Mouse (Mus musculus) kidney, postnatal 0 days (tissue): ENCODE results near the gene Npr1. TPM values are rescaled to one million over a fixed set of nuclear protein-coding genes. Genes with fewer than 3 reads are reported as not detected.
A peak's percentile ranks its signal among the peaks of the same experiment; 100 is the strongest.

Source experiments
- ATAC-seq: fragments of 200-750 bp; cut with Nextera tagmentation; replicated peaks from 2 replicates; pipeline ENCODE4 v1.8.0; 2017; ENCODE audit warnings: low read depth, moderate number of reproducible peaks, moderate TSS enrichment, moderate library complexity; ENCODE audit not compliant: low FRiP score
- DNase-seq: peaks from one replicate; pipeline ENCODE4 v3.0.0-alpha.2; 2016; ENCODE audit warnings: low spot score
- H3K27ac ChIP-seq: fragments of 300-500 bp; sonication (generic); 2 replicates; pipeline ENCODE4 v1.5.1; 2014; ENCODE audit warnings: mild to moderate bottlenecking
- H3K27me3 ChIP-seq: fragments of 300-500 bp; sonication (generic); 2 replicates; pipeline ENCODE4 v1.6.1; 2014; ENCODE audit warnings: low read length, mixed read lengths; ENCODE audit not compliant: insufficient read depth
- H3K36me3 ChIP-seq: fragments of 300-500 bp; sonication (generic); 2 replicates; pipeline ENCODE4 v1.6.1; 2014; ENCODE audit warnings: low read length, mixed read lengths; ENCODE audit not compliant: insufficient read depth
- H3K4me1 ChIP-seq: fragments of 300-500 bp; sonication (generic); replicated peaks from 2 replicates; pipeline ENCODE4 v1.6.1; 2014; ENCODE audit warnings: antibody characterized with exemption, low read length, mixed read lengths; ENCODE audit not compliant: insufficient read depth
- H3K4me2 ChIP-seq: fragments of 300-500 bp; sonication (generic); 2 replicates; pipeline ENCODE4 v1.6.1; 2014; ENCODE audit warnings: mild to moderate bottlenecking, low read length, moderate library complexity, mixed read lengths
- H3K4me3 ChIP-seq: fragments of 300-500 bp; sonication (generic); replicated peaks from 2 replicates; pipeline ENCODE4 v1.5.1; 2014; ENCODE audit warnings: low read depth, low read length
- H3K9ac ChIP-seq: fragments of 300-500 bp; sonication (generic); 2 replicates; pipeline ENCODE4 v1.6.1; 2014; ENCODE audit warnings: low read depth, low read length
- H3K9me3 ChIP-seq: fragments of 300-500 bp; sonication (generic); replicated peaks from 2 replicates; pipeline ENCODE4 v1.6.1; 2016; ENCODE audit warnings: low read length, inconsistent platforms, mixed read lengths
- CTCF ChIP-seq: IDR thresholded peaks from 2 replicates; pipeline ENCODE4 v1.5.1; 2016; ENCODE audit warnings: antibody characterized with exemption, low read depth, mild to moderate bottlenecking, moderate library complexity
- WGBS: fragments of 180-500 bp; shearing (Covaris S2); extraction: QIAGEN DNeasy Blood & Tissue Kit; methylation state at CpG from one replicate; pipeline ENCODE4 v1.1.7; 2014; 5-methylcytosine and 5-hydroxymethylcytosine counted together
- polyA plus RNA-seq: library from polyadenylated mRNA; unstranded; fragments of >200 nt; fragmentation: Nextera tagmentation; extraction: Ambion mirVana; gene quantifications from 2 replicates; pipeline ENCODE4 v1.2.1, GENCODE M21; 2015

Npr1 gene
- polyA plus RNA-seq, 1 experiment from 2014 or later: 16.7 TPM

- TF ChIP-seq CTCF: no peak
- Histone ChIP-seq H3K4me3 (peak overlapping the region; percentile 46), H3K4me2 (peak overlapping the region; percentile 96), H3K27ac (peak overlapping the region; percentile 47), H3K27me3 (no peaks in the 10 kb centered on the region), H3K4me1 (0 out of 2 replicates have a peak, but pooled peaks cover 3% of the 10 kb centered on the region), H3K9ac (peak overlapping the region; percentile 66), H3K9me3 (no peaks in the 10 kb centered on the region), H3K36me3 (no peaks in the 10 kb centered on the region)
- WGBS: 1% methylated on average over 75 of the region's 75 CpGs
- peak; percentile 37 for ATAC-seq
- DNase-seq: peak; percentile 28
Measured at GRCm38 (mm10) chr3:90465081-90465685, 483 bp downstream of the Npr1 start.

- H3K36me3 ChIP-seq: no peaks in the 10 kb centered on the region
- DNase-seq (peak; percentile 62), ATAC-seq (no peak; the same call in 1 of the 2 replicates)
- WGBS: 13% methylated on average over 37 of the region's 37 CpGs
- H3K4me3 ChIP-seq: peak overlapping the region; percentile 46
- 0 out of 2 replicates have a peak, but pooled peaks cover 5% of the 10 kb centered on the region for H3K4me1 ChIP-seq
- H3K4me2 ChIP-seq: peak overlapping the region; percentile 96
- peak overlapping the region; percentile 47 for H3K27ac ChIP-seq
- no peaks in the 10 kb centered on the region for H3K9me3 ChIP-seq
- no peaks in the 10 kb centered on the region for H3K27me3 ChIP-seq
- TF ChIP-seq CTCF: peak; percentile 4; the same call in 1 of the 2 replicates
- peak overlapping the region; percentile 66 for H3K9ac ChIP-seq
Measured at GRCm38 (mm10) chr3:90464552-90465080, 1.1 kb downstream of the Npr1 start.

- Histone ChIP-seq H3K9ac (no peak overlapping the region), H3K36me3 (no peaks in the 10 kb centered on the region), H3K9me3 (no peaks in the 10 kb centered on the region), H3K27ac (no peak overlapping the region), H3K27me3 (no peaks in the 10 kb centered on the region), H3K4me3 (0 out of 2 replicates have a peak overlapping the region, but pooled peaks have one; percentile 0), H3K4me2 (peak overlapping the region; percentile 96), H3K4me1 (0 out of 2 replicates have a peak, but pooled peaks cover 5% of the 10 kb centered on the region)
- 37% methylated on average over 7 of the region's 7 CpGs for WGBS
- TF ChIP-seq CTCF: peak; percentile 12; the same call in 1 of the 2 replicates
- DNase-seq: no peak
- no peak for ATAC-seq
Measured at GRCm38 (mm10) chr3:90462579-90462978, 3.1 kb downstream of the Npr1 start.

GRCm38 (mm10) chr3:90461935-90462334 lies 3.7 kb downstream of the Npr1 start:
- H3K4me2 ChIP-seq: no peak overlapping the region
- no peak overlapping the region for H3K9ac ChIP-seq
- no peak overlapping the region for H3K4me3 ChIP-seq
- no peak for TF ChIP-seq CTCF
- WGBS: 90% methylated on average over 3 of the region's 3 CpGs
- DNase-seq (no peak), ATAC-seq (no peak)
- no peaks in the 10 kb centered on the region for H3K27me3 ChIP-seq
- H3K4me1 ChIP-seq: 0 out of 2 replicates have a peak, but pooled peaks cover 5% of the 10 kb centered on the region
- no peak overlapping the region for H3K27ac ChIP-seq
- no peaks in the 10 kb centered on the region for H3K9me3 ChIP-seq
- no peaks in the 10 kb centered on the region for H3K36me3 ChIP-seq

GRCm38 (mm10) chr3:90460315-90460714 lies 5.4 kb downstream of the Npr1 start:
- ATAC-seq (no peak), DNase-seq (no peak)
- no peak overlapping the region for H3K4me3 ChIP-seq
- H3K4me2 ChIP-seq: no peak overlapping the region
- H3K9me3 ChIP-seq: no peaks in the 10 kb centered on the region
- 0 out of 2 replicates have a peak, but pooled peaks cover 2% of the 10 kb centered on the region for H3K4me1 ChIP-seq
- no peak overlapping the region for H3K27ac ChIP-seq
- TF ChIP-seq CTCF: no peak
- WGBS: 62% methylated on average over 5 of the region's 5 CpGs
- H3K27me3 ChIP-seq: no peaks in the 10 kb centered on the region
- H3K36me3 ChIP-seq: no peaks in the 10 kb centered on the region
- H3K9ac ChIP-seq: no peak overlapping the region

- no peak overlapping the region for H3K9ac ChIP-seq
- H3K4me1 ChIP-seq: 0 out of 2 replicates have a peak, but pooled peaks cover 2% of the 10 kb centered on the region
- TF ChIP-seq CTCF: no peak
- WGBS: 83% methylated on average over 9 of the region's 9 CpGs
- no peak overlapping the region for H3K27ac ChIP-seq
- H3K4me3 ChIP-seq: no peak overlapping the region
- DNase-seq: no peak
- ATAC-seq: no peak
- H3K4me2 ChIP-seq: no peak overlapping the region
- H3K36me3 ChIP-seq: no peaks in the 10 kb centered on the region
- H3K27me3 ChIP-seq: no peaks in the 10 kb centered on the region
- H3K9me3 ChIP-seq: no peaks in the 10 kb centered on the region
Measured at GRCm38 (mm10) chr3:90459727-90460126, 5.9 kb downstream of the Npr1 start.
